Mouse (Mus musculus): Measurements from ENCODE around the gene Ulk4. TPM values are rescaled to one million over a fixed set of nuclear protein-coding genes. Genes with fewer than 3 reads are reported as not detected.
"Not testable (repeated sequence)": the region's sequence is repeated elsewhere in the genome, so short reads cannot be mapped to it uniquely, and the experiment has no call there.

The Ulk4 gene
- polyA plus RNA-seq, 1 experiment from 2014 or later: 75.1 TPM

DNA sequence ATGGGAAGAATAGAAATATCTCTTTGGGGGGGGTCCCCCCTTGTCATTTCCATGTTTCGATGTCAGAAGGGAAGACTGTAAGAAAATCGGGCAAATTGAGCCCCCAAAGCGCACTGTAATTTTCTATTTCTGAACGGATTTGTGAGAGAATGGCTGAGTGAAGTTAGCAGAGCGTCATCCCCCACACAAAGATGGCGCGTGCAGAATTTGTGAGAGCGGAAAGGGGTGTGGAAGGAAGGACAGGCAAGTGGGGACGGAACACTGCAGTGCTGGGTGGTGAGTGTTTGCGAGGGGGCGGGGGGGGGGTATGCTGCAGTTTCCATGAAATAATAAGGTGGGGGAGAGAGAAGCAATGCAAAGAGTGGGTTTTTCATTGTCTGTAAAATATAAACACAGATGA lies 347.9 kb downstream of the Ulk4 start, which contains the start of gene Ctnnb1:
Ctnnb1 (plus strand) TSS at position 136 of the 400 bp plus-strand sequence.
- Histone ChIP-seq H3K4me3 (ENCODE audit: low read depth, low read length) (no peak within 1 kb of the TSS), H3K4me2 (no peak within 1 kb of the TSS), H3K36me3 (ENCODE audit: control insufficient read depth, insufficient read depth, low read length) (no peaks in the 10 kb centered on the region), H3K27me3 (replicated peaks; ENCODE audit: control insufficient read depth, insufficient read depth, low read length) (no peaks in the 10 kb centered on the region), H3K9me3 (ENCODE audit: control insufficient read depth, low read length) (no peaks in the 10 kb centered on the region), H3K4me1 (replicated peaks; ENCODE audit: control insufficient read depth, insufficient read depth, low read length) (peaks cover 3% of the 10 kb centered on the region; the same call in 1 of the 2 replicates), H3K27ac (ENCODE audit: low read depth, low read length) (no peak within 1 kb of the TSS), H3K9ac (ENCODE audit: low read depth, low read length) (no peak within 1 kb of the TSS)
- WGBS: 87% methylated on average over 11 of the region's 11 CpGs
- no peak for DNase-seq (ENCODE audit: low spot score)
- ATAC-seq (replicated peaks; ENCODE audit: low FRiP score): no peak

DNA sequence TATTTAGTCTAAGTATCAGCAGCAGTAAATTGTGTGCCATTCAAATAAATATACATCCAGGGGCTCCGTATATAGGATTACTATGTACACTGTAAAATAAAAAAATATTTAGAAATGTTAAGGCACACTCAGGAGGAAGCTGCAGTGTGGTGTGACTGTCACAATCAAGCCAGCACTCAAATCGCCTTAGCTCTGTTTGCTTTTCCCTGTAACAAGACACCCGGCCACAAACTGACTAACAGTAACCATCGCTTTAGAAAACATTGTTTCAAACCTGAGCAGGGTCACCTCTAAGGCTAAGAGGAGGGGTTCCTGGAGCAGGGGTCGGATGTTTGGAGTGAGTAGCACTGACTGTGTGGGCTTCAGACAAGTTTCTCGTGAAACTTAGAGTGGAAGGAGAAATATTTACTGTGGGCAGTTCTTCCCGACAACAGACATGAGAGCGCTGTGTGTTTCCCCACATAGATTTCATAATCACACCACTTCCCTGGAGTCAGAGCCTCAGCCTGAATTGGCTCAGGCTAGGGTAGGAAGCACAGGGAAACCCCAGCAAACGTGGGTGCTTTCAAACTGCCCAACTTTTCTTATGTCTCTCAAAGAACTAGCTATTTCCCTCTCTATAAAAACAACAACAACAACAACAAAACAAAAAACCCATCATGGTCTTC lies 349.9 kb downstream of the Ulk4 start:
- Histone ChIP-seq H3K9me3 (ENCODE audit: control insufficient read depth, low read length) (no peaks in the 10 kb centered on the region), H3K27me3 (replicated peaks; ENCODE audit: control insufficient read depth, insufficient read depth, low read length) (no peaks in the 10 kb centered on the region), H3K4me3 (ENCODE audit: low read depth, low read length) (no peak overlapping the region), H3K4me1 (replicated peaks; ENCODE audit: control insufficient read depth, insufficient read depth, low read length) (no peaks in the 10 kb centered on the region), H3K4me2 (no peak overlapping the region), H3K27ac (ENCODE audit: low read depth, low read length) (no peak overlapping the region), H3K9ac (ENCODE audit: low read depth, low read length) (no peak overlapping the region), H3K36me3 (ENCODE audit: control insufficient read depth, insufficient read depth, low read length) (no peaks in the 10 kb centered on the region)
- DNase-seq (ENCODE audit: low spot score) (no peak), ATAC-seq (replicated peaks; ENCODE audit: low FRiP score) (no peak)
- WGBS: 30% methylated on average over 9 of the region's 9 CpGs

DNA sequence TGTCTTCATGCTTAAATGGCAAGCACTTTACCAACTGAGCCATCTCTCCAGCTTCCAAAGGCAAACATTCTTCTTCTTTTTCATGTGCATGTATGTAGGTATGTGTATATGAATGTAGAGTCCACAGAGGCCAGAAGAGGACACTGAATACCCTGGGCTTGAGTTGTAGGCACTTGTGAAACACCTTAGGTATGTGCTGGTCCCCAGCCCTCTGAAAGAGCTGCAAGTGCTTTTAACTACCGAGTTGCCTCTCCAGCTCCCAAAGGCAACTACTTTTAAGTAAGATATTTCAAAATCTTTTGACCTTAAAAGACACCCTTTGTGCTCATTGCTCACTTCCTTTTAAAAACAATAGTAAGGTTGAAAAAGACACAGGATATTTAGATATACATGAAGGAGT lies 350.9 kb downstream of the Ulk4 start:
- no peak overlapping the region for H3K27ac ChIP-seq (ENCODE audit: low read depth, low read length)
- H3K4me1 ChIP-seq (replicated peaks; ENCODE audit: control insufficient read depth, insufficient read depth, low read length): no peaks in the 10 kb centered on the region
- H3K4me2 ChIP-seq: no peak overlapping the region
- H3K4me3 ChIP-seq (ENCODE audit: low read depth, low read length): no peak overlapping the region
- H3K9ac ChIP-seq (ENCODE audit: low read depth, low read length): no peak overlapping the region
- no peak for DNase-seq (ENCODE audit: low spot score)
- H3K27me3 ChIP-seq (replicated peaks; ENCODE audit: control insufficient read depth, insufficient read depth, low read length): no peaks in the 10 kb centered on the region
- 63% methylated on average over 1 of the region's 1 CpGs for WGBS
- ATAC-seq (replicated peaks; ENCODE audit: low FRiP score): no peak
- H3K9me3 ChIP-seq (ENCODE audit: control insufficient read depth, low read length): no peaks in the 10 kb centered on the region
- no peaks in the 10 kb centered on the region for H3K36me3 ChIP-seq (ENCODE audit: control insufficient read depth, insufficient read depth, low read length)

GRCm38 (mm10) chr9:120919130-120919529 lies 357.9 kb downstream of the Ulk4 start:
- H3K4me3 ChIP-seq (ENCODE audit: low read depth, low read length): no peak overlapping the region
- peaks cover 8% of the 10 kb centered on the region; the same call in 1 of the 2 replicates for H3K4me1 ChIP-seq (replicated peaks; ENCODE audit: control insufficient read depth, insufficient read depth, low read length)
- H3K36me3 ChIP-seq (ENCODE audit: control insufficient read depth, insufficient read depth, low read length): no peaks in the 10 kb centered on the region
- ATAC-seq (replicated peaks; ENCODE audit: low FRiP score) (no peak), DNase-seq (ENCODE audit: low spot score) (no peak)
- WGBS: 60% methylated on average over 5 of the region's 5 CpGs
- H3K9me3 ChIP-seq (ENCODE audit: control insufficient read depth, low read length): no peaks in the 10 kb centered on the region
- H3K9ac ChIP-seq (ENCODE audit: low read depth, low read length): no peak overlapping the region
- H3K27ac ChIP-seq (ENCODE audit: low read depth, low read length): no peak overlapping the region
- no peaks in the 10 kb centered on the region for H3K27me3 ChIP-seq (replicated peaks; ENCODE audit: control insufficient read depth, insufficient read depth, low read length)
- no peak overlapping the region for H3K4me2 ChIP-seq

DNA sequence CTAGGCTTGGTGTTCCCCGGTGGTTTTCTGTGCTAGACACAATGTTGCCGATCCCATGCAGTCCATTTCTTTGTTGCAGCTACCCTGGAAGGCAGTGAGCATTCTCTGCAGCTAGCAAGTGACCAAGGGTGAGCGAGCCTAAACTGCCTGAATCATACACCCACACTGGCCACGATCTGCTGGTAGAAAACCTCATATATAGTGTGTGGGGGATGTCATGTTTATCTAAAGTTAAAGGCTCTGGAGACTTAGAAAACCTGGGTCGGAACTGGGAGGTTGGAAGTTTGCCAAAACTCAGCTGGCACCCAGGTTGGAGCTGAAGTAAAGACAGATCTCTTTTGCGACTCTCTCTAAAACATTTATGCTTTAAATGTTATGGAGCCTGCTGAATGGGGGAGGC lies 358.4 kb downstream of the Ulk4 start:
- ATAC-seq (replicated peaks; ENCODE audit: low FRiP score): no peak
- H3K27ac ChIP-seq (ENCODE audit: low read depth, low read length): no peak overlapping the region
- H3K4me2 ChIP-seq: no peak overlapping the region

DNA sequence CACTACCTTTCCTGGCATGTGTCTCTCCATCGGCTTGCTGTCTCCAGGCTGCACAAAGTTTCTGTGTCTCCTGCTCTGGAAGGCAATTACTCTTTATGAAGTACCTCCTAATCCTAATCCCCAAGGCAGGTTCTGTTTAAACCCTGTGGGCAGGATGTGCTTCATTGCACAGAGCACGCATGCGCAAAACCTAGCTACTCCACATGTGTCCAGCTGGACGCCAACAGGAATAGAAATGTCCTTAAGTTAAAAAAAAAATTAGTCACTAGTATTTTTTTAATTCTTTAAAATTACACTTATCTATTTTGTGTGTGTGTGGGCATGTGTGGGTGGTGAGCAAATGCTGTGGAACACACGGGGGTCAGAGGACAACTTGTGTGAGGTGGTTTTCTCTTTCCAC lies 358.8 kb downstream of the Ulk4 start:
- H3K36me3 ChIP-seq (ENCODE audit: control insufficient read depth, insufficient read depth, low read length): no peaks in the 10 kb centered on the region
- H3K4me1 ChIP-seq (replicated peaks; ENCODE audit: control insufficient read depth, insufficient read depth, low read length): peaks cover 8% of the 10 kb centered on the region; the same call in 1 of the 2 replicates
- H3K27me3 ChIP-seq (replicated peaks; ENCODE audit: control insufficient read depth, insufficient read depth, low read length): no peaks in the 10 kb centered on the region
- H3K9ac ChIP-seq (ENCODE audit: low read depth, low read length): no peak overlapping the region
- DNase-seq (ENCODE audit: low spot score): no peak
- no peak overlapping the region for H3K4me3 ChIP-seq (ENCODE audit: low read depth, low read length)
- no peak overlapping the region for H3K27ac ChIP-seq (ENCODE audit: low read depth, low read length)
- WGBS: 81% methylated on average over 5 of the region's 5 CpGs
- no peaks in the 10 kb centered on the region for H3K9me3 ChIP-seq (ENCODE audit: control insufficient read depth, low read length)
- ATAC-seq (replicated peaks; ENCODE audit: low FRiP score): no peak
- H3K4me2 ChIP-seq: no peak overlapping the region

More for the DNA sequence above, 358.4 kb downstream of the Ulk4 start:
- Histone ChIP-seq H3K9me3 (ENCODE audit: control insufficient read depth, low read length) (no peaks in the 10 kb centered on the region), H3K4me1 (replicated peaks; ENCODE audit: control insufficient read depth, insufficient read depth, low read length) (peaks cover 8% of the 10 kb centered on the region; the same call in 1 of the 2 replicates), H3K36me3 (ENCODE audit: control insufficient read depth, insufficient read depth, low read length) (no peaks in the 10 kb centered on the region), H3K27me3 (replicated peaks; ENCODE audit: control insufficient read depth, insufficient read depth, low read length) (no peaks in the 10 kb centered on the region), H3K9ac (ENCODE audit: low read depth, low read length) (no peak overlapping the region), H3K4me3 (ENCODE audit: low read depth, low read length) (no peak overlapping the region)
- DNase-seq (ENCODE audit: low spot score): no peak
- WGBS: 45% methylated on average over 6 of the region's 6 CpGs

DNA sequence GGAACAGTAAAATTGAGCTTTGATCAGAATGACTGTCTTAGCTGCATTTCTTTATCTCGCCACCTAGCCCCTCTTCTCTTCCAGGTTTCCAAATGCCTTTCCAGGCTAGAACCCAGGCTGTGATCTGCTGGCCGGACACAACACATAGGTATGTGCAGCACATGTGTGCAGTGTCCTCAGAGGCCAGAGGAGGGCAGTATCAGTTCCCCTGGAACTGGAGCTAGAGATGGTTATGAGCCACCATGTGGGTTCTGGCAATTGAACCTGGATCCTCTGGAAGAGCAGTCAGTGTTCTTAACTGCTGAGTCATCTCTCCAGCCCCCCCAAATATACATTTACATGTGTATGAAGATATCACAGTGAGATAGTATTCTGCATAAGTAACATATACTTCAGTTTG lies 359.4 kb downstream of the Ulk4 start:
- H3K4me2 ChIP-seq; H3K27me3 ChIP-seq (replicated peaks; ENCODE audit: control insufficient read depth, insufficient read depth, low read length); ATAC-seq (replicated peaks; ENCODE audit: low FRiP score); H3K4me3 ChIP-seq (ENCODE audit: low read depth, low read length); DNase-seq (ENCODE audit: low spot score); H3K36me3 ChIP-seq (ENCODE audit: control insufficient read depth, insufficient read depth, low read length); H3K9me3 ChIP-seq (ENCODE audit: control insufficient read depth, low read length); H3K27ac ChIP-seq (ENCODE audit: low read depth, low read length); H3K4me1 ChIP-seq (replicated peaks; ENCODE audit: control insufficient read depth, insufficient read depth, low read length); H3K9ac ChIP-seq (ENCODE audit: low read depth, low read length): not testable (repeated sequence)
- 93% methylated on average over 2 of the region's 2 CpGs for WGBS

DNA sequence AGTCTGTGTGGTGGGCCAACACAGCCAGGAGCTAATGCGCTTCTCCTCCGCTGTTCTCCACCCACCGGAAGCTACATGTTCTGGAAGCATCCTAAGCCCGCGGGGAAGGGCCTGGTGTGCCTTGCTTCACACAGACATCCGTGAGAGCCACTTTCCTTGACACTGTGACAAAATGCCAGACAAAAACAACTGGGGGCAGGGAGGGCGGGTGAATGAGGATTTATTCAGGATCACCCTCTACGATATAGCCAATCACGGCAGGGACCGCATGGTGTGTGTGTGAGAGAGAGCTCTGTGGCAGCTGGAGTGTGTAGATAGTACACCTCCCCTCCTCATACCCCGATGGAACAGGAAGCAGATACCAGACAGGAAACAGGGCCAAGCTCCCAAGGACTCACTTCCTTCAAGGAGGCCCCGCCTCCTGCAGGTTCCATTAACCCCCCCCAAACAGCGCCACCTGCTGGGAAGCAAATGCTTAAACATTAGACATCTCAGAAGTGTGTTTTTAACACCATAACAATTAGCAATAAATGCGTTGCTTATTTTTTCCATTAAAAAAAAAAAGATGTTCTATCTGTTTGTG lies 362.0 kb downstream of the Ulk4 start:
- Histone ChIP-seq H3K36me3 (ENCODE audit: control insufficient read depth, insufficient read depth, low read length) (no peaks in the 10 kb centered on the region), H3K9ac (ENCODE audit: low read depth, low read length) (no peak overlapping the region), H3K9me3 (ENCODE audit: control insufficient read depth, low read length) (no peaks in the 10 kb centered on the region), H3K27me3 (replicated peaks; ENCODE audit: control insufficient read depth, insufficient read depth, low read length) (no peaks in the 10 kb centered on the region), H3K4me2 (no peak overlapping the region), H3K27ac (ENCODE audit: low read depth, low read length) (no peak overlapping the region; the same call in 1 of the 2 replicates), H3K4me1 (replicated peaks; ENCODE audit: control insufficient read depth, insufficient read depth, low read length) (peaks cover 8% of the 10 kb centered on the region; the same call in 1 of the 2 replicates), H3K4me3 (ENCODE audit: low read depth, low read length) (no peak overlapping the region)
- 59% methylated on average over 14 of the region's 14 CpGs for WGBS
- peak; percentile 85 for ATAC-seq (replicated peaks; ENCODE audit: low FRiP score)
- peak; percentile 58 for DNase-seq (ENCODE audit: low spot score)

DNA sequence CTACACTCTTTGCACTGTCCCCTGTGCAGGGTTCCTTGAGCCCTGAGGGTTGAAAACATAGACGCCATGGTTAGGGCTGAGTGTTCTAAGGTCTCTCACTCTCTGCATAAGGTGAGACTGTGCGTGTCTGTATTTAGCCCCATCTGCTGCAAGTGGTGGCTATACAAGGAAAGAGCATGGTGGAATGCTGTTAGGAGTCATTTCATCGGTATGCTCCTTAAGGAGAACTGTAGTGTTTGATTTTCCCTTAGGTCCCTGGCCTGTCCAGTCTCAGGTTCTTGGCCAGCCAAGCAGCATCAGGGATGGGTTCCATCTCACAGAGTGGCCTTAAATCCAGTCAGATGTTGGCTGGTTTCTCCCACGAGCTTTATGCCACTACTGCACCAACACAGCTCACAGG lies 362.6 kb downstream of the Ulk4 start:
- ATAC-seq (replicated peaks; ENCODE audit: low FRiP score) (no peak), DNase-seq (ENCODE audit: low spot score) (no peak)
- H3K4me1 ChIP-seq (replicated peaks; ENCODE audit: control insufficient read depth, insufficient read depth, low read length): peaks cover 8% of the 10 kb centered on the region; the same call in 1 of the 2 replicates
- no peak overlapping the region for H3K4me2 ChIP-seq
- no peaks in the 10 kb centered on the region for H3K36me3 ChIP-seq (ENCODE audit: control insufficient read depth, insufficient read depth, low read length)
- H3K4me3 ChIP-seq (ENCODE audit: low read depth, low read length): no peak overlapping the region
- H3K27me3 ChIP-seq (replicated peaks; ENCODE audit: control insufficient read depth, insufficient read depth, low read length): no peaks in the 10 kb centered on the region
- H3K9ac ChIP-seq (ENCODE audit: low read depth, low read length): no peak overlapping the region
- 81% methylated on average over 4 of the region's 4 CpGs for WGBS
- H3K9me3 ChIP-seq (ENCODE audit: control insufficient read depth, low read length): no peaks in the 10 kb centered on the region
- H3K27ac ChIP-seq (ENCODE audit: low read depth, low read length): no peak overlapping the region

All from liver, embryonic 11.5 days (tissue).